Mouse (Mus musculus): Measurements from ENCODE around the gene Ppip5k2. TPM values are rescaled to one million over a fixed set of nuclear protein-coding genes. Genes with fewer than 3 reads are reported as not detected.
A peak's percentile ranks its signal among the peaks of the same experiment; 100 is the strongest.

Ppip5k2 gene
- polyA plus RNA-seq, 1 experiment = 4.3 TPM

DNA sequence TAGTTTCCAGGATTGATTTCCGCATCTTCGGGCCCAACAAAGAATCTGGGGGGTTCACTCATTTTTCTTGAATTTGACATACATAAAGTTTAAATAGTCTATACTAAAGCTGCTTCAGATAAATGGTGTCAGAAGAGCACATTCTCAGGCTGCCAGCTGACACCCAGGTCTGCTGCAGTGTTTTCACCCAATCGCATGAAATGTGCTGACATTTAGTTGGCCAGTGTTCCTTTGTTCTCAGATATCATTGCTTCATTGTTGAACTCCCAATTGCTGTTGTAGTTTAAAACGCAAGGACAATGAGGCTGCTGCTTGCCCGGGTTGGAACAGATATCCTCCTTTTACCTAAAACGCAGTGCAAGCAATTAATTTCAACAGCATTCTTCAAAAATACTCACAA, 8.7 kb downstream of the Ppip5k2 start:
- Histone ChIP-seq H3K4me1 (ENCODE audit: control insufficient read depth, insufficient read depth, low read length) (no peaks in the 10 kb centered on the region), H3K4me3 (replicated peaks; ENCODE audit: extremely low read depth, low read depth, low read length) (no peak overlapping the region)
- WGBS = 81% methylated on average over 6 of the region's 6 CpGs
- TF ChIP-seq POLR2A (IDR thresholded peaks at IDR 0.05; ENCODE audit: borderline replicate concordance, extremely low read depth, low read depth, low read length) (no peak), CTCF (IDR thresholded peaks at IDR 0.05; ENCODE audit: insufficient read depth, low read length) (no peak)
- DNase-seq = no peak

DNA sequence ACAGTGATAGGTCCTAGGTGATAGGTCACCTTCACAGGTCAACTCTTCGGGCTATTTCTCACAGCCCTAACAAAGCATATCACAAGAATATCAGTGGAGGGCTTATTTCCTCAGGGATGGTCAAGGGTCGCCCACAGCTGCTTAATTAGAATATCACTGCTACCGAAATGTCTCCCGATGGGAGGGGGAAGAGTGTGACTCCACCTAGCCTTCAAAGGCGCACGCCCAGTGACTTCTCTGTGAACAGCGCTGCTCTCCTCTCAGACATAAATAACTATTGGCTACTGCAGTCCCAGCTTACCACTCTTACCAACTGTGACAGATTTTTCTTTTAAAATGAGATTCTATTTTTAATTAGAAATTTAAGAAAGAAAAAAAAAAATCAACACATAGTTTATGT, 9.6 kb downstream of the Ppip5k2 start:
- WGBS = 74% methylated on average over 7 of the region's 7 CpGs
- no peak for DNase-seq
- H3K4me1 ChIP-seq (ENCODE audit: control insufficient read depth, insufficient read depth, low read length) = no peaks in the 10 kb centered on the region
- H3K4me3 ChIP-seq (replicated peaks; ENCODE audit: extremely low read depth, low read depth, low read length) = no peak overlapping the region
- TF ChIP-seq CTCF (IDR thresholded peaks at IDR 0.05; ENCODE audit: insufficient read depth, low read length) = no peak
- no peak for TF ChIP-seq POLR2A (IDR thresholded peaks at IDR 0.05; ENCODE audit: borderline replicate concordance, extremely low read depth, low read depth, low read length)

DNA sequence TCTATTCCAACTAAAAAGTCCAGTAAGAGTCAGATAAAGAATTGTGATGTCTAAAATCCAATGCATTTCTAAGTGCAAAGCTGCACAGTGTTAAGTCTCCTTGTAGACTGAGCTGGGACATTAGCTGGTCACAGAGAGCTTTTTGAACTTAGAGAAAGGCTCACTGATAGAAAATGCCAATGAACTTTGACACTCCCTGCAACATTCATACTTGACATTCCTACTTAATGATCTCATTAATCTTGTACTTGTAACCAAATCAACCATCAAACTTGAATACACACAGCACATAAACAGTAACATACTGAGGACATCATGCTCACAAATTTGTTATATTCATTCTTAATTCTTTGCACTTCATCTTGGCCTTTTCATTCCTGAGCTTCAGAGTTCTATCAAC, 10.4 kb downstream of the Ppip5k2 start:
- Histone ChIP-seq H3K4me3 (replicated peaks; ENCODE audit: extremely low read depth, low read depth, low read length) (no peak overlapping the region), H3K4me1 (ENCODE audit: control insufficient read depth, insufficient read depth, low read length) (no peaks in the 10 kb centered on the region)
- DNase-seq = no peak
- no peak for TF ChIP-seq POLR2A (IDR thresholded peaks at IDR 0.05; ENCODE audit: borderline replicate concordance, extremely low read depth, low read depth, low read length)
- TF ChIP-seq CTCF (IDR thresholded peaks at IDR 0.05; ENCODE audit: insufficient read depth, low read length) = no peak

DNA sequence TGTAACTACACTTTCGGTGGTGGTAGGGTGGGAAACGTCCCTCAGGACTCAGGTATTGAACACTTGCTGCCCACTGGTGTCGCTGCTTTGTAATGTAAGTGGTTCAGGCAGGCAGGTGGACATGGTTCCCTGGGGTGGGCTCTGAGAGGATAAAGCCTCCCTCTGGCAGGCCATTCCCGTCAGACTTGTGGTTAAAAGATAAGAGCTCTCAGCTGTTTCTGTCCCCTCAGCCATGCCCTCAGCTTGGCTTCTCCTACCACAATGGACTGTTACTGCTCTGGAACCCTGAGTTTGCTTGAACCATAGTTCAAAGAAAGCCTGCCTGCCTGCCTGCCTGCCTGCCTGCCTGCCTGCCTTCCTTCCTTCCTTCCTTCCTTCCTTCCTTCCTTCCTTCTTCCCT, 15.8 kb downstream of the Ppip5k2 start:
- no peaks in the 10 kb centered on the region for H3K4me1 ChIP-seq (ENCODE audit: control insufficient read depth, insufficient read depth, low read length)
- 84% methylated on average over 4 of the region's 4 CpGs for WGBS
- DNase-seq = no peak
- H3K4me3 ChIP-seq (replicated peaks; ENCODE audit: extremely low read depth, low read depth, low read length) = no peak overlapping the region
- TF ChIP-seq POLR2A (IDR thresholded peaks at IDR 0.05; ENCODE audit: borderline replicate concordance, extremely low read depth, low read depth, low read length) = no peak
- TF ChIP-seq CTCF (IDR thresholded peaks at IDR 0.05; ENCODE audit: insufficient read depth, low read length) = no peak

DNA sequence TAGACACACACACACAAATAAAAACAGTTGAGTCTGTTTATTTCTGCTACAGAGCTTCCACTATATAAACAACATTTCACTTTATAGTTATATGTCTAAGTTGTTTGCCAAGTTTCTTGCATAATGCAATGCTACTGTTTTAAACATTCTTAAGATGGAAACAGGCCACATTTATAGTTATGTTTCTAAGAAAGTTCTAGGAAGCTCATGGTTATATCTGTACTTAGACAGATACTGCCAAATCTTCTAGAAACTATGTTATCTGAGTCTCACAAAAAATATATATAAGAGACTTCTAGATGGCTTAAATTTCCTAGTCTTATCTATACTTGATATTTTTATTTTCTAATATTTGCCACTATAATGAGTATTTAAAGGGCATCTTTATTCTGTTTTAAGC, 17.0 kb downstream of the Ppip5k2 start:
- TF ChIP-seq CTCF (IDR thresholded peaks at IDR 0.05; ENCODE audit: insufficient read depth, low read length) = no peak
- TF ChIP-seq POLR2A (IDR thresholded peaks at IDR 0.05; ENCODE audit: borderline replicate concordance, extremely low read depth, low read depth, low read length) = no peak
- H3K4me1 ChIP-seq (ENCODE audit: control insufficient read depth, insufficient read depth, low read length) = no peaks in the 10 kb centered on the region
- H3K4me3 ChIP-seq (replicated peaks; ENCODE audit: extremely low read depth, low read depth, low read length) = no peak overlapping the region
- DNase-seq = no peak

DNA sequence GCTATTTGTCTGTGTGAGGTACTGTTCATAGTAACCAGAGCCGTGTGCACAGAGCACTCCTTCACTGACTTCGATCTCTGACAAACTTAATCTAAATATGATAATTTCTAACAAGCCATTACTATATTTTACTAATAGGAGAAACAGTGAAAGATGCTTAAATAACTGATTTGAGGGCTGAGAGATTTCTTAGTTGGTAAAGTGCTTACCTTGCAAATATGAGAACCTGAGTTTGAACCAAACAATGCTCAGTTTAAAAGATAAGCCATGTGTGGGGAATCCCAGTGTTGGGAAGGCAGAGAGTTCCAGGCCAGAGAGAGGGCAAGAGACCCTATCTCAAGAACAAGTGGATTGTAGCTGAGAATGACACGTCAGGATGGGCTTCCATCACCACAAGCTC, 22.0 kb downstream of the Ppip5k2 start:
- no peak for TF ChIP-seq POLR2A (IDR thresholded peaks at IDR 0.05; ENCODE audit: borderline replicate concordance, extremely low read depth, low read depth, low read length)
- TF ChIP-seq CTCF (IDR thresholded peaks at IDR 0.05; ENCODE audit: insufficient read depth, low read length) = no peak
- no peak overlapping the region for H3K4me3 ChIP-seq (replicated peaks; ENCODE audit: extremely low read depth, low read depth, low read length)
- WGBS = 87% methylated on average over 3 of the region's 3 CpGs
- no peak for DNase-seq
- no peaks in the 10 kb centered on the region for H3K4me1 ChIP-seq (ENCODE audit: control insufficient read depth, insufficient read depth, low read length)

DNA sequence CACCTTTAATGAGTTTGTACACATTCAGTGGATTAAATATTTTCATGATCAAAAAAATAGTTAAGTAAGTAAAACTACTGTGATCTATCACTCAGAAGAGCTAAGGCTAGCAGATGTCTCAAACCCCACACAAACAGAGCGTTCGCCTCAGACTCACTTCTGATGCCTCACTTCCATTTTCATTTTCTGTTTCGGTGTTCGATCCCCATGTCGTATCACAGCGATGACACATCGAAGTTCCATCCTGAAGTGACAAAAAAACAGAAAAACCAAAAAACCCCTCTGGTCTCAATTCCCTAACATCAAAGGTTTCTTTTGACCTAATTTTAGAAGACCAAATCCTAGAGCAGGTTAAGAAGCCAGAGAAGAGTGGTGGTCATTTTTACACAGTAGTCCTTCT, 23.9 kb downstream of the Ppip5k2 start:
- Histone ChIP-seq H3K4me1 (ENCODE audit: control insufficient read depth, insufficient read depth, low read length) (no peaks in the 10 kb centered on the region), H3K4me3 (replicated peaks; ENCODE audit: extremely low read depth, low read depth, low read length) (no peak overlapping the region)
- TF ChIP-seq POLR2A (IDR thresholded peaks at IDR 0.05; ENCODE audit: borderline replicate concordance, extremely low read depth, low read depth, low read length) (no peak), CTCF (IDR thresholded peaks at IDR 0.05; ENCODE audit: insufficient read depth, low read length) (no peak)
- no peak for DNase-seq
- 96% methylated on average over 7 of the region's 7 CpGs for WGBS

DNA sequence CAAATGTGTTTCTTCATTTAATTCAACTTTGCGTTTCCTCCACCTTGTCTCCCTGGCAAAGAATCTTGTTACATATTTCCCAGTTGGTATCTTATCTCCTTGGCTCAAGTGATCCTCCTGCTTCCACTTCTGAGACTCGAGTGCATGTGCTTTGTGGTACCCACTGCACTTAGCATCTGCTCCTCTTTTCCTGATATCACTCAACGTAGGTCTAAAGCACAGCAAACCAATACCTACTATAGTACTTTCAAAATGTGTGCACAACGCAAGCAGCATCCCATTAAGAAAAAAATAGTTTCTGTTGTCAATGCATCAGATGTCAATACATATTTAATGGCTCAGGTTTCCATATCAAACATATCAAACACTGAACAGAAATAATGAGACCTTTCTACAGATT, 24.5 kb downstream of the Ppip5k2 start:
- DNase-seq = no peak
- Histone ChIP-seq H3K4me1 (ENCODE audit: control insufficient read depth, insufficient read depth, low read length) (no peaks in the 10 kb centered on the region), H3K4me3 (replicated peaks; ENCODE audit: extremely low read depth, low read depth, low read length) (no peak overlapping the region)
- no peak for TF ChIP-seq CTCF (IDR thresholded peaks at IDR 0.05; ENCODE audit: insufficient read depth, low read length)
- TF ChIP-seq POLR2A (IDR thresholded peaks at IDR 0.05; ENCODE audit: borderline replicate concordance, extremely low read depth, low read depth, low read length) = no peak
- WGBS = 73% methylated on average over 4 of the region's 4 CpGs

DNA sequence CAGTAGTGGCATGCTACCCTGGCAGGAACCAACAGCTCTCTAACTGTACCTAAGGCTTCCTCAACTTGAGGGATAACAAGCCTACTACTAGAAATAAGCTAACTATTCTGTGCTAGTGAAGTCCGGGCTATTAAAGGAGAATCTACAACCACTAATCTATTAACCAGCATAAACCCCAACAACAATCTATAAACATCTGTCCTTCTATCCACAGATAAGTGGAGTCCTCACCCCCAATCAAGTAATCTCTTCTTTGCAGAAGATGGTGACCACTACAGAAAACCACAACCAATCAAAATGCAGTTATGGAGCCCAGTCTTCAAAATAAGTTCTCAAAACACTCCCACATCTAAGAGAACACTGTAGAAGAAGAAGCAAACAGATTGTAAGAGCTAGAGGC, 27.1 kb downstream of the Ppip5k2 start:
- H3K4me1 ChIP-seq (ENCODE audit: control insufficient read depth, insufficient read depth, low read length) = no peaks in the 10 kb centered on the region
- WGBS = 93% methylated on average over 1 of the region's 1 CpGs
- no peak for DNase-seq
- H3K4me3 ChIP-seq (replicated peaks; ENCODE audit: extremely low read depth, low read depth, low read length) = no peak overlapping the region
- TF ChIP-seq CTCF (IDR thresholded peaks at IDR 0.05; ENCODE audit: insufficient read depth, low read length) (no peak), POLR2A (IDR thresholded peaks at IDR 0.05; ENCODE audit: borderline replicate concordance, extremely low read depth, low read depth, low read length) (no peak)

DNA sequence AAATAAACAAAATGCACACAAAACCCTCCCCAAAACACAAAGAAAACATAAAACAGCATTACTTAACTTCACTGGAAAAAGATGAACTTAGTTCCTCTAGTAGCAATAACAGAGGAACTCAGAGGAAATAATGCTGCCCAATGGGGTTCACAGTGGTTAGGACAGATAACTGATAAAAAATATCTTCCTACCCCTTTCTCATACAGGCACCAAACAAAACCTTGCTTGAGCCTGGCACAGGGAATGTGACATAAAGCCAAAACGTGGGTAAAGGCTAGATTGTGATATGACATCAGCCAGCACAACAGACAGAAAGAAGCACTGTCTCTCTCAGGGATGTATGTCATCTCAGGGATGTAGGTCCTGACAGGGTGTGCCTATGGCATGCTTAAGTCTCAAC, 40.9 kb downstream of the Ppip5k2 start:
- no peak for DNase-seq
- 61% methylated on average over 1 of the region's 1 CpGs for WGBS
- H3K4me3 ChIP-seq (replicated peaks; ENCODE audit: extremely low read depth, low read depth, low read length) = no peak overlapping the region
- TF ChIP-seq CTCF (IDR thresholded peaks at IDR 0.05; ENCODE audit: insufficient read depth, low read length) = no peak
- TF ChIP-seq POLR2A (IDR thresholded peaks at IDR 0.05; ENCODE audit: borderline replicate concordance, extremely low read depth, low read depth, low read length) = no peak
- H3K4me1 ChIP-seq (ENCODE audit: control insufficient read depth, insufficient read depth, low read length) = no peaks in the 10 kb centered on the region

DNA sequence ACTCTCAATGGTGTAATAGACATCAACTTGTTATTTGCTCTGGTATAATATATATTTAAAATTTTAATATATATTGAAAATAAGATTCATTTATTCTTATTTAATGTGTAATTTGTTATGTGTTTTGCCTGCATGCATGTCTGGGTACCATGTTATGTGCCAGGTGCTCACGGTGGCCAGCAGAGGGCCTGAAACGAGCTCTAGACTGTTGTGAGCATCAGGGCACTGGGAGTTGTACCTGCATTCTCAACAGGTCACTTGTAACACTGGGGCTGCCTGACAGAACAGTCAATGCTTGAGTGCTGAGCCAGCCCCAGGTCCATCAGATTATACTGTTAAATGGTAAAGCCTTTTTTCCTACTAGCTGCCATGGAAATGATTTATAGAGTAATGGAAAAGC, 43.5 kb downstream of the Ppip5k2 start:
- no peak for DNase-seq
- TF ChIP-seq CTCF (IDR thresholded peaks at IDR 0.05; ENCODE audit: insufficient read depth, low read length) (peak; percentile 52), POLR2A (IDR thresholded peaks at IDR 0.05; ENCODE audit: borderline replicate concordance, extremely low read depth, low read depth, low read length) (no peak)
- Histone ChIP-seq H3K4me1 (ENCODE audit: control insufficient read depth, insufficient read depth, low read length) (no peaks in the 10 kb centered on the region), H3K4me3 (replicated peaks; ENCODE audit: extremely low read depth, low read depth, low read length) (no peak overlapping the region)
- 73% methylated on average over 2 of the region's 2 CpGs for WGBS

All from lung, adult 2 months (tissue).